Mouse (Mus musculus): Measurements from ENCODE around the gene Rbms3. TPM values are rescaled to one million over a fixed set of nuclear protein-coding genes. Genes with fewer than 3 reads are reported as not detected.

Gene Rbms3
- total RNA-seq, 2 experiments from 2014 or later = 19.8 to 27.8 TPM

GRCm38 (mm10) chr9:116556641-116557040 is 1073.1 kb downstream of the Rbms3 start:
- no peak for DNase-seq (ENCODE audit: low spot score in 2 of 2)

- peak in 1 of 2 experiments; percentile 6 for DNase-seq (ENCODE audit: low spot score in 2 of 2)
Observed at GRCm38 (mm10) chr9:116553181-116553580, 1076.5 kb downstream of the Rbms3 start.

GRCm38 (mm10) chr9:116546156-116546555 is 1083.6 kb downstream of the Rbms3 start:
- no peak for DNase-seq (ENCODE audit: low spot score in 2 of 2)

- DNase-seq (ENCODE audit: low spot score in 2 of 2) = no peak
Observed at GRCm38 (mm10) chr9:116542793-116543192, 1086.9 kb downstream of the Rbms3 start.

- DNase-seq (ENCODE audit: low spot score in 2 of 2) = no peak
Observed at GRCm38 (mm10) chr9:116541976-116542375, 1087.7 kb downstream of the Rbms3 start.

- no peak for DNase-seq (ENCODE audit: low spot score in 2 of 2)
Observed at GRCm38 (mm10) chr9:116535709-116536108, 1094.0 kb downstream of the Rbms3 start.

GRCm38 (mm10) chr9:116533381-116533780 is 1096.3 kb downstream of the Rbms3 start:
- DNase-seq (ENCODE audit: low spot score in 2 of 2) = no peak

GRCm38 (mm10) chr9:116531121-116531520 is 1098.6 kb downstream of the Rbms3 start:
- DNase-seq (ENCODE audit: low spot score in 2 of 2) = no peak

- DNase-seq (ENCODE audit: low spot score in 2 of 2) = no peak
Observed at GRCm38 (mm10) chr9:116524386-116524785, 1105.3 kb downstream of the Rbms3 start.

All from adrenal gland, adult 18-20 months (tissue).